Mouse (Mus musculus): ENCODE results near the gene Tpst1. TPM values are rescaled to one million over a fixed set of nuclear protein-coding genes. Genes with fewer than 3 reads are reported as not detected.

The Tpst1 gene
- 10.8 TPM for total RNA-seq (2023)

GRCm38 (mm10) chr5:130073026-130073425, at the start of gene Tpst1:
Tpst1 (plus strand) TSS chr5:130073326.

DNA sequence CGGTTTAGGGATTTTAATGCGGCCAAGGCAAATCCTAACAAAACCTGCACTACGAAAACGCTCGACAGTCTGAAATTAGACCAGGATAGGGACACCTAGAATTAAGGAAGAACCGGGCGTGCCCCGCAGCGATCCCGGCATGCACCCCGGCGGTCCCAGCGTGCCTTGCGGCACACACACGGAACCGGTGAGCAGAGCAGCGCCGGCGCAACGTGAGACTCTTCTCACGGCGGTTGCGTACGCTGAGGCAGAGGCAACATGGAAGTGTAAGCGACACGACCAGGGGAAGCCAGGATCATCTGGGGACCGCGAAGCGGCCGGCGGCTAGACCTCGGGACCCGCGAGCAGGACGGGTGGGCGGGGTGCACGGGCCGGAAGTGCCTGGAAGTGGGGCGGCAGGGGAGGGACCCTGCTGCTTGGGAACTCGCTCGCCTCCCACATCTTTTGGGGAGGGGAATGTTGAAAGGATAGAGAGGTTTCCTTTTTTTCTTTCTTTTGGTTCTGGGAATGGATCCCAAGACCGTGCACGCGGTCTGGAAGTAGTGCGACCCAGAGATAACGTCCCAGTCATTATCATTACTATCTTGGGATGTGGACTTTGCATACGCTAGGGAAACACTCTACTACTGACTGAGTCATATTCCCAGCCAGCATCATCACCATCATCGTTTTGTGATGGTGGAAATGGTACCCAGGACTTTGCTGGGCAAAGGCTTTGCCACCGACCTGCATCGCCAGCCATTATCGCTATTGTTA, 43.8 kb upstream of the Tpst1 start, which contains the start of the genes Asl and Crcp:
Gene Asl, minus strand, starts transcription at position 106 of the 756 bp plus-strand sequence.
Gene Crcp, plus strand, starts transcription at position 149 of the 756 bp plus-strand sequence.

GRCm38 (mm10) chr5:130144334-130145312, 71.5 kb downstream of the Tpst1 start, which contains the start of gene Kctd7:
Kctd7 (plus strand) TSS chr5:130144861.

DNA sequence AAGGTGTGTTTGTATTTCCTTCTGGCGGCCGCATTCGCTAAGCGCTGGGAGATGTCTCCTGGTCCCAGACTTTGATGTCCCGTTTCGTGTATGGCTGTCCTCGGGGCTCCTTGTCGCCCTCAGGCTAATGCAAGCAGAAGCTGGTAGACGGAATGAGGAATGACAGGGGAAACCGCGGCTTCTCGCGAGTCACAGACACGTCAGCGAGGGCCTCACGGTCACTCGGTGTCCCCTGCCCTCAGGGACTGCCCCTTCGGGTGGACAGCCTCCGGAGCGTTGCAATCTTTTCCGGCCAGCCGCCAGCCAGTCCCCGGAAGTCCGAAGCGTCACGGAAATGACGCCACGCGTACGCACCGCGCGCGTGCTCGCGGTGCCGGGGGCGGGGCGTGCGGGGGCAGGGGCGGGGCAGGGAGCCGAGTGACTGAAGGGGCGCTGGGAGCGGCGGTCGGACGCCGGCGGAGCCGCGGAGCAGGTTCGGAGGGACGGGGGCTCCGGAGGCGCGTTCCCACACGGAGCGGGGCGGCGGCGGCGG, 98.4 kb downstream of the Tpst1 start, which contains the start of gene Rabgef1:
Gene Rabgef1, plus strand, starts transcription at position 376 of the 532 bp plus-strand sequence.

Other genes starting within 250 kb of the Tpst1 start
- 11.1 TPM for gene Sumf2, start 226.3 kb upstream of the Tpst1 start, total RNA-seq (2023)
- 147 TPM for gene Chchd2, start 185.9 kb upstream of the Tpst1 start, total RNA-seq (2023)
- gene Zbed5, start 177.6 kb upstream of the Tpst1 start, total RNA-seq (2023): 1.6 TPM
- 0.64 TPM for gene Phkg1, start 174.8 kb upstream of the Tpst1 start, total RNA-seq (2023)
- 0.28 TPM for gene Nupr1l, start 164.8 kb upstream of the Tpst1 start, total RNA-seq (2023)
- gene Vkorc1l1, start 131.4 kb upstream of the Tpst1 start, total RNA-seq (2023): 12.9 TPM
- gene Gusb, start 70.3 kb upstream of the Tpst1 start, total RNA-seq (2023): 23.0 TPM
- gene Asl, start 44.1 kb upstream of the Tpst1 start, total RNA-seq (2023): 24.3 TPM
- 26.1 TPM for gene Crcp, start 44.0 kb upstream of the Tpst1 start, total RNA-seq (2023)
- gene Kctd7, start 71.5 kb downstream of the Tpst1 start, total RNA-seq (2023): 2.0 TPM
- 35.2 TPM for gene Rabgef1, start 98.5 kb downstream of the Tpst1 start, total RNA-seq (2023)
- gene Tmem248, start 143.8 kb downstream of the Tpst1 start, total RNA-seq (2023): 56.8 TPM
- gene Sbds, start 182.2 kb downstream of the Tpst1 start, total RNA-seq (2023): 93.7 TPM
- gene Tyw1, start 182.3 kb downstream of the Tpst1 start, total RNA-seq (2023): 25.7 TPM